Mouse (Mus musculus): ENCODE data around the gene Lin52.

DNA sequence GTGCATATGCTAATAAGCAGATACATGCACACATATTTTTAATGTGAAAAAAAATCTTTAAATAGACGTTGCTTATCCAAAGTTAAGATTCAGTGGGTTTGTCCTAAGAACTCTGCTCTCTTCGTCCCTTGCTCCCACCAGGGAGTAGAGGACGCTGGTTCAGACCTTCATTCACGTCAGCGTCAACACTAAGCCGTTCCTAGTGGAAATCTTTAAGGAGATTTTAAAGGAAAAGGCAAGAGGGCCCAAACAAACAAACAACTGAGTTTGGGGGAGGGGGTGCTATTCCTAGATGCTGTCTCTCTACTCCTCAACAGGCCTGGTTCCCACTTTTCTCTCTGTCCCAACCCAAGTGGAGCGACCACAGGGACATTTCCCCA lies 121.1 kb downstream of the Lin52 start:
- TF ChIP-seq CTCF (IDR thresholded peaks at IDR 0.05; ENCODE audit: extremely low read depth, insufficient read depth, insufficient read length, insufficient replicate concordance), result no peak
- no peak for TF ChIP-seq POLR2A (IDR thresholded peaks at IDR 0.05; ENCODE audit: low read depth, low read length)

Measured in spleen, adult 2 months (tissue).